Comparison of ENCODE assay signal across 12 mouse cellular contexts in the genomic region with DNA sequence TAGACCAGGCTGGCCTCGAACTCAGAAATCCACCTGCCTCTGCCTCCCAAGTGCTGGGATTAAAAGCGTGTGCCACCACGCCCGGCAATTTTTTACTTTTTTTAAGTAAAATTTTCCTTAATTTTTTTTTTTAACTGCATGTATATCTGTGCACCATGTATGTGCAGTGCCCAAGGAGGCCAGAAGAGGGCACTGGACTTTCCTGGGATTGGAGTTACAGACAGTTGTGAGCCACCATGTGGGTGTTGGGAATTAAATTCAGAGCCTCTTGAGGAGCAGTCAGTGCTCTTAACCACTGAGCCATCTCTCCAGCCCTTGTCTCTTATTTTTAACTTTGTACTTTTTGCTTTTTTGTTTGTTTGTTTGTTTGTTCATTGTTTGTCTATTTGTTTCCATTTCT. TPM values are rescaled to one million over a fixed set of nuclear protein-coding genes. Genes with fewer than 3 reads are reported as not detected.
DNase-seq lines count a peak whose midpoint lies in the region; TF ChIP-seq lines count a peak whose summit lies in the region.
"Had no signal": no experiment of that assay in that cellular context is flagged by ENCODE, and none has a peak within 500 bp of the region (broad histone marks: within the 10 kb centered on the region; RNA-seq: fewer than 3 reads in every experiment).

No protein-coding gene starts in this region.

- peak; percentile 37; the same call in 1 of the 2 replicates for TF ChIP-seq CTCF in gastrocnemius, adult 2 months (IDR thresholded peaks at IDR 0.05)

- DNase-seq in gastrocnemius, adult 2 months: no peak
- DNase-seq in gastrocnemius, postnatal 14 days: no peak
- DNase-seq in lung, postnatal 36 days: peak; percentile 10
- no peak for DNase-seq in lung, postnatal 10 days
- DNase-seq in induced T-regulatory cell, adult 2 months (ENCODE audit: low read depth): peak; percentile 57
- DNase-seq in thymus, postnatal 14 days: peak; percentile 53
- DNase-seq in layer of hippocampus, postnatal 14 days (ENCODE audit: low spot score in 2 of 2): no peak
- no peak for DNase-seq in cerebellum, adult 8-10 months
- DNase-seq: adrenal gland, postnatal 14 days; gastrocnemius, postnatal 36 days; retina, postnatal 1 day had no signal

- no peak overlapping the region for H3K4me3 ChIP-seq in gastrocnemius, adult 2 months
- H3K4me3 ChIP-seq: liver, embryonic 15.5 days had no signal

- no peak overlapping the region for H3K27ac ChIP-seq in gastrocnemius, adult 2 months
- H3K27ac ChIP-seq: liver, embryonic 15.5 days had no signal

- intact Hi-C loops in gastrocnemius, adult 2 months (cut with DNase I): no loop called here
- intact Hi-C loops in gastrocnemius, postnatal 14 days (cut with DNase I; ENCODE audit: low total_unique reads): no loop called here

RNA-seq across cellular contexts. Expression of gene Rtn4, which starts 16.0 kb away (rescaled TPM):
- 100 to 1,000 TPM; 639 to 764 TPM for total RNA-seq in gastrocnemius, adult 2 months (2021)
- total RNA-seq in gastrocnemius, postnatal 14 days (2021): 100 to 1,000 TPM; 923 to 949 TPM
- total RNA-seq in layer of hippocampus, postnatal 14 days (2021): 100 to 1,000 TPM; 489 to 496 TPM

Comparison
In these comparisons a context has a peak if more than half of its experiments do, and no peak if none do; other contexts are left out.
1. DNase-seq: peak in lung, postnatal 36 days (single experiment), induced T-regulatory cell, adult 2 months (single experiment) and thymus, postnatal 14 days (single experiment); none in gastrocnemius, adult 2 months (single experiment), gastrocnemius, postnatal 14 days (single experiment), lung, postnatal 10 days (single experiment), layer of hippocampus, postnatal 14 days (0 of 2) and cerebellum, adult 8-10 months (single experiment).